Mouse (Mus musculus) embryonic facial prominence, embryonic 15.5 days (tissue): ENCODE data around the gene Mospd3. TPM values are rescaled to one million over a fixed set of nuclear protein-coding genes. Genes with fewer than 3 reads are reported as not detected.

Experiments used
- ATAC-seq: fragments of 200-750 bp; cut with Nextera tagmentation; 2 replicates; pipeline ENCODE4 v1.8.0; 2017; ENCODE audit warnings: low read depth, moderate TSS enrichment; ENCODE audit not compliant: insufficient number of reproducible peaks, low FRiP score, low TSS enrichment
- H3K27ac ChIP-seq: fragments of 300-500 bp; sonication (generic); replicated peaks from 2 replicates; pipeline ENCODE4 v1.5.1; 2015; ENCODE audit warnings: mild to moderate bottlenecking, inconsistent platforms
- H3K27me3 ChIP-seq: fragments of 300-500 bp; sonication (generic); 2 replicates; pipeline ENCODE4 v1.6.1; 2015; ENCODE audit warnings: inconsistent platforms
- H3K36me3 ChIP-seq: fragments of 300-500 bp; sonication (generic); 2 replicates; pipeline ENCODE4 v1.6.1; 2015; ENCODE audit warnings: mild to moderate bottlenecking, inconsistent platforms
- H3K4me1 ChIP-seq: fragments of 300-500 bp; sonication (generic); 2 replicates; pipeline ENCODE4 v1.6.1; 2015; ENCODE audit warnings: inconsistent platforms
- H3K4me2 ChIP-seq: fragments of 300-500 bp; sonication (generic); replicated peaks from 2 replicates; pipeline ENCODE4 v1.6.1; 2015; ENCODE audit warnings: mild to moderate bottlenecking, inconsistent platforms
- H3K4me3 ChIP-seq: fragments of 300-500 bp; sonication (generic); replicated peaks from 2 replicates; pipeline ENCODE4 v1.5.1; 2015; ENCODE audit warnings: mild to moderate bottlenecking, inconsistent platforms
- H3K9ac ChIP-seq: fragments of 300-500 bp; sonication (generic); 2 replicates; pipeline ENCODE4 v1.6.1; 2015; ENCODE audit warnings: inconsistent platforms
- H3K9me3 ChIP-seq: fragments of 300-500 bp; sonication (generic); replicated peaks from 2 replicates; pipeline ENCODE4 v1.6.1; 2016; ENCODE audit warnings: inconsistent platforms
- WGBS: fragments of 180-500 bp; shearing (Covaris S2); methylation state at CpG from one replicate; pipeline ENCODE4 v1.1.7; 2015; 5-methylcytosine and 5-hydroxymethylcytosine counted together
- polyA plus RNA-seq: library from polyadenylated mRNA; unstranded; fragments of >200 nt; fragmentation: Nextera tagmentation; extraction: Ambion mirVana; gene quantifications from 2 replicates; pipeline ENCODE4 v1.2.1, GENCODE M21; 2015

The Mospd3 gene
- polyA plus RNA-seq, 1 experiment from 2014 or later: 47.3 TPM

GRCm38 (mm10) chr5:137633397-137634084, 32.7 kb upstream of the Mospd3 start:
- peaks cover 52% of the 10 kb centered on the region for H3K36me3 ChIP-seq
- ATAC-seq: no peak
- H3K4me2 ChIP-seq: 0 out of 2 replicates have a peak overlapping the region, but pooled peaks have one; percentile 4
- 58% methylated on average over 12 of the region's 12 CpGs for WGBS
- no peaks in the 10 kb centered on the region for H3K27me3 ChIP-seq
- H3K4me1 ChIP-seq: peaks cover 46% of the 10 kb centered on the region
- no peak overlapping the region for H3K4me3 ChIP-seq
- H3K9ac ChIP-seq: no peak overlapping the region
- H3K9me3 ChIP-seq: no peaks in the 10 kb centered on the region
- peak overlapping the region; percentile 34; the same call in 1 of the 2 replicates for H3K27ac ChIP-seq

- no peak for ATAC-seq
- H3K4me1 ChIP-seq: peaks cover 52% of the 10 kb centered on the region
- H3K4me3 ChIP-seq: 0 out of 2 replicates have a peak overlapping the region, but pooled peaks have one; percentile 6
- peak overlapping the region; percentile 91; the same call in 1 of the 2 replicates for H3K4me2 ChIP-seq
- H3K27ac ChIP-seq: peak overlapping the region; percentile 92
- no peak overlapping the region for H3K9ac ChIP-seq
- WGBS: 58% methylated on average over 4 of the region's 4 CpGs
- peaks cover 33% of the 10 kb centered on the region for H3K36me3 ChIP-seq
- H3K9me3 ChIP-seq: no peaks in the 10 kb centered on the region
- no peaks in the 10 kb centered on the region for H3K27me3 ChIP-seq
Observed at GRCm38 (mm10) chr5:137631591-137631990, 30.7 kb upstream of the Mospd3 start.

GRCm38 (mm10) chr5:137631171-137631570, 30.3 kb upstream of the Mospd3 start:
- H3K27ac ChIP-seq: peak overlapping the region; percentile 92
- H3K9me3 ChIP-seq: no peaks in the 10 kb centered on the region
- ATAC-seq: no peak
- no peaks in the 10 kb centered on the region for H3K27me3 ChIP-seq
- peaks cover 28% of the 10 kb centered on the region for H3K36me3 ChIP-seq
- H3K4me3 ChIP-seq: peak overlapping the region; percentile 99
- H3K9ac ChIP-seq: 0 out of 2 replicates have a peak overlapping the region, but pooled peaks have one; percentile 2
- peaks cover 52% of the 10 kb centered on the region for H3K4me1 ChIP-seq
- 58% methylated on average over 9 of the region's 9 CpGs for WGBS
- H3K4me2 ChIP-seq: peak overlapping the region; percentile 91

- H3K36me3 ChIP-seq: peaks cover 23% of the 10 kb centered on the region
- no peak for ATAC-seq
- H3K9me3 ChIP-seq: no peaks in the 10 kb centered on the region
- H3K27me3 ChIP-seq: no peaks in the 10 kb centered on the region
- WGBS: 23% methylated on average over 3 of the region's 3 CpGs
- H3K4me3 ChIP-seq: peak overlapping the region; percentile 99
- H3K4me1 ChIP-seq: peaks cover 52% of the 10 kb centered on the region
- 0 out of 2 replicates have a peak overlapping the region, but pooled peaks have one; percentile 2 for H3K9ac ChIP-seq
- peak overlapping the region; percentile 92 for H3K27ac ChIP-seq
- H3K4me2 ChIP-seq: peak overlapping the region; percentile 91
Observed at GRCm38 (mm10) chr5:137630602-137631001, 29.7 kb upstream of the Mospd3 start.

- WGBS: 13% methylated on average over 6 of the region's 6 CpGs
- peak overlapping the region; percentile 91 for H3K4me2 ChIP-seq
- H3K9me3 ChIP-seq: no peaks in the 10 kb centered on the region
- H3K27ac ChIP-seq: peak overlapping the region; percentile 92
- peak overlapping the region; percentile 87; the same call in 1 of the 2 replicates for H3K9ac ChIP-seq
- no peak for ATAC-seq
- H3K27me3 ChIP-seq: no peaks in the 10 kb centered on the region
- H3K4me1 ChIP-seq: peaks cover 52% of the 10 kb centered on the region
- H3K4me3 ChIP-seq: peak overlapping the region; percentile 99
- H3K36me3 ChIP-seq: peaks cover 17% of the 10 kb centered on the region
Observed at GRCm38 (mm10) chr5:137629906-137630545, 29.2 kb upstream of the Mospd3 start.

- H3K4me3 ChIP-seq: peak overlapping the region; percentile 99
- peak overlapping the region; percentile 87 for H3K9ac ChIP-seq
- peak overlapping the region; percentile 92 for H3K27ac ChIP-seq
- no peaks in the 10 kb centered on the region for H3K9me3 ChIP-seq
- H3K27me3 ChIP-seq: no peaks in the 10 kb centered on the region
- H3K4me1 ChIP-seq: peaks cover 52% of the 10 kb centered on the region
- H3K36me3 ChIP-seq: peaks cover 17% of the 10 kb centered on the region
- peak overlapping the region; percentile 91 for H3K4me2 ChIP-seq
- ATAC-seq: no peak
- WGBS: under 1% methylated on average over 23 of the region's 23 CpGs
Observed at GRCm38 (mm10) chr5:137629306-137629721, 28.5 kb upstream of the Mospd3 start.

- peak within 1 kb of the TSS; percentile 92 for H3K27ac ChIP-seq
- H3K4me3 ChIP-seq: peak within 1 kb of the TSS; percentile 99
- H3K4me2 ChIP-seq: peak within 1 kb of the TSS; percentile 91
- peaks cover 47% of the 10 kb centered on the region for H3K4me1 ChIP-seq
- H3K36me3 ChIP-seq: peaks cover 11% of the 10 kb centered on the region
- H3K9me3 ChIP-seq: no peaks in the 10 kb centered on the region
- peak; percentile 98 for ATAC-seq
- H3K9ac ChIP-seq: peak within 1 kb of the TSS; percentile 87
- no peaks in the 10 kb centered on the region for H3K27me3 ChIP-seq
- WGBS: under 1% methylated on average over 45 of the region's 46 CpGs
Observed at GRCm38 (mm10) chr5:137628498-137629305, 27.8 kb upstream of the Mospd3 start, which contains the start of the genes Fbxo24, Lrch4 and Gm20605. Gene Fbxo24 (minus strand): TSS chr5:137629002. Gene Lrch4 (plus strand): TSS chr5:137629121. Gene Gm20605 (plus strand): TSS chr5:137629175.

- peak overlapping the region; percentile 91 for H3K27ac ChIP-seq
- H3K4me3 ChIP-seq: peak overlapping the region; percentile 99
- ATAC-seq: no peak
- peak overlapping the region; percentile 43 for H3K9ac ChIP-seq
- H3K9me3 ChIP-seq: no peaks in the 10 kb centered on the region
- no peaks in the 10 kb centered on the region for H3K27me3 ChIP-seq
- WGBS: 3% methylated on average over 9 of the region's 9 CpGs
- peaks cover 41% of the 10 kb centered on the region for H3K4me1 ChIP-seq
- H3K4me2 ChIP-seq: peak overlapping the region; percentile 59
- H3K36me3 ChIP-seq: peaks cover 6% of the 10 kb centered on the region; the same call in 1 of the 2 replicates
Observed at GRCm38 (mm10) chr5:137627991-137628390, 27.1 kb upstream of the Mospd3 start.

- no peaks in the 10 kb centered on the region for H3K36me3 ChIP-seq
- no peak overlapping the region for H3K27ac ChIP-seq
- no peak overlapping the region for H3K4me2 ChIP-seq
Observed at GRCm38 (mm10) chr5:137623937-137624530, 23.2 kb upstream of the Mospd3 start.

GRCm38 (mm10) chr5:137615347-137615746, 14.5 kb upstream of the Mospd3 start:
- no peak overlapping the region for H3K4me3 ChIP-seq
- no peak overlapping the region for H3K9ac ChIP-seq
- no peak overlapping the region for H3K4me2 ChIP-seq
- H3K27ac ChIP-seq: no peak overlapping the region
- no peaks in the 10 kb centered on the region for H3K27me3 ChIP-seq
- no peak for ATAC-seq
- H3K36me3 ChIP-seq: no peaks in the 10 kb centered on the region
- WGBS: 81% methylated on average over 7 of the region's 7 CpGs
- no peaks in the 10 kb centered on the region for H3K9me3 ChIP-seq
- peaks cover 35% of the 10 kb centered on the region for H3K4me1 ChIP-seq

More at GRCm38 (mm10) chr5:137623937-137624530, 23.2 kb upstream of the Mospd3 start:
- WGBS: 72% methylated on average over 11 of the region's 11 CpGs
- Histone ChIP-seq H3K9ac (no peak overlapping the region), H3K4me1 (peaks cover 6% of the 10 kb centered on the region), H3K9me3 (no peaks in the 10 kb centered on the region), H3K4me3 (no peak overlapping the region), H3K27me3 (no peaks in the 10 kb centered on the region)
- no peak for ATAC-seq
